Mouse (Mus musculus): ENCODE data around the gene Prdm16. TPM values are rescaled to one million over a fixed set of nuclear protein-coding genes. Genes with fewer than 3 reads are reported as not detected.

Prdm16 gene
- polyA plus RNA-seq, 1 experiment from 2014 or later, result 12.5 TPM

- no peak for DNase-seq (ENCODE audit: low spot score)
- no peaks in the 10 kb centered on the region for H3K36me3 ChIP-seq
- no peak overlapping the region for H3K4me3 ChIP-seq
- H3K9me3 ChIP-seq (replicated peaks), result no peaks in the 10 kb centered on the region
- H3K27ac ChIP-seq (replicated peaks), result no peak overlapping the region
- H3K27me3 ChIP-seq (ENCODE audit: low read depth, poor library complexity, severe bottlenecking), result peaks cover 66% of the 10 kb centered on the region
- peaks cover 29% of the 10 kb centered on the region for H3K4me1 ChIP-seq
These were observed 23.4 kb upstream of the Prdm16 start for GRCm38 (mm10) chr4:154660025-154660424.

GRCm38 (mm10) chr4:154655134-154655910 is 18.6 kb upstream of the Prdm16 start:
- H3K9me3 ChIP-seq (replicated peaks), result no peaks in the 10 kb centered on the region
- no peak for DNase-seq (ENCODE audit: low spot score)
- H3K4me1 ChIP-seq, result peaks cover 21% of the 10 kb centered on the region
- H3K4me3 ChIP-seq, result no peak overlapping the region
- H3K27me3 ChIP-seq (ENCODE audit: low read depth, poor library complexity, severe bottlenecking), result peaks cover 58% of the 10 kb centered on the region
- H3K27ac ChIP-seq (replicated peaks), result no peak overlapping the region
- WGBS, result 83% methylated on average over 15 of the region's 15 CpGs
- no peaks in the 10 kb centered on the region for H3K36me3 ChIP-seq

- DNase-seq (ENCODE audit: low spot score), result peak; percentile 37
- WGBS, result 25% methylated on average over 5 of the region's 5 CpGs
- no peak overlapping the region; the same call in 1 of the 2 replicates for H3K27ac ChIP-seq (replicated peaks)
These were observed 15.8 kb upstream of the Prdm16 start for GRCm38 (mm10) chr4:154652494-154652893.

GRCm38 (mm10) chr4:154649083-154649747 is 12.5 kb upstream of the Prdm16 start:
- H3K27me3 ChIP-seq (ENCODE audit: low read depth, poor library complexity, severe bottlenecking), result peaks cover 84% of the 10 kb centered on the region
- H3K4me3 ChIP-seq, result no peak overlapping the region
- WGBS, result 85% methylated on average over 19 of the region's 19 CpGs
- H3K9me3 ChIP-seq (replicated peaks), result peaks cover 12% of the 10 kb centered on the region
- no peak for DNase-seq (ENCODE audit: low spot score)
- H3K4me1 ChIP-seq, result peaks cover 12% of the 10 kb centered on the region
- H3K27ac ChIP-seq (replicated peaks), result no peak overlapping the region
- H3K36me3 ChIP-seq, result no peaks in the 10 kb centered on the region

More at GRCm38 (mm10) chr4:154652494-154652893, 15.8 kb upstream of the Prdm16 start:
- Histone ChIP-seq H3K4me3 (no peak overlapping the region), H3K36me3 (no peaks in the 10 kb centered on the region), H3K27me3 (ENCODE audit: low read depth, poor library complexity, severe bottlenecking) (peaks cover 67% of the 10 kb centered on the region), H3K9me3 (replicated peaks) (0 out of 2 replicates have a peak, but pooled peaks cover 2% of the 10 kb centered on the region), H3K4me1 (peaks cover 12% of the 10 kb centered on the region)

GRCm38 (mm10) chr4:154642496-154642895 is 5.8 kb upstream of the Prdm16 start:
- 3% methylated on average over 6 of the region's 6 CpGs for whole genome bisulfite sequencing
- peaks cover 48% of the 10 kb centered on the region for H3K4me1 ChIP-seq

GRCm38 (mm10) chr4:154641296-154642110 is 4.8 kb upstream of the Prdm16 start:
- H3K4me3 ChIP-seq, result peak overlapping the region; percentile 28; the same call in 1 of the 2 replicates
- under 1% methylated on average over 32 of the region's 32 CpGs for WGBS
- DNase-seq (ENCODE audit: low spot score), result peak; percentile 59
- H3K4me1 ChIP-seq, result peaks cover 58% of the 10 kb centered on the region
- 0 out of 2 replicates have a peak overlapping the region, but pooled peaks have one; percentile 23 for H3K27ac ChIP-seq (replicated peaks)
- H3K9me3 ChIP-seq (replicated peaks), result no peaks in the 10 kb centered on the region
- no peaks in the 10 kb centered on the region for H3K36me3 ChIP-seq
- peaks cover 100% of the 10 kb centered on the region for H3K27me3 ChIP-seq (ENCODE audit: low read depth, poor library complexity, severe bottlenecking)

More at GRCm38 (mm10) chr4:154642496-154642895, 5.8 kb upstream of the Prdm16 start:
- H3K36me3 ChIP-seq, result no peaks in the 10 kb centered on the region
- peak; percentile 38 for DNase-seq (ENCODE audit: low spot score)
- H3K9me3 ChIP-seq (replicated peaks), result peaks cover 10% of the 10 kb centered on the region
- H3K27me3 ChIP-seq (ENCODE audit: low read depth, poor library complexity, severe bottlenecking), result peaks cover 100% of the 10 kb centered on the region
- no peak overlapping the region for H3K4me3 ChIP-seq
- no peak overlapping the region for H3K27ac ChIP-seq (replicated peaks)

GRCm38 (mm10) chr4:154640443-154641295 is 4.0 kb upstream of the Prdm16 start:
- WGBS, result 1% methylated on average over 20 of the region's 20 CpGs

GRCm38 (mm10) chr4:154639591-154640442 is 3.1 kb upstream of the Prdm16 start:
- no peak overlapping the region for H3K27ac ChIP-seq (replicated peaks)
- no peaks in the 10 kb centered on the region for H3K9me3 ChIP-seq (replicated peaks)
- H3K4me3 ChIP-seq, result no peak overlapping the region
- H3K4me1 ChIP-seq, result peaks cover 73% of the 10 kb centered on the region
- WGBS, result 2% methylated on average over 13 of the region's 13 CpGs
- H3K27me3 ChIP-seq (ENCODE audit: low read depth, poor library complexity, severe bottlenecking), result peaks cover 99% of the 10 kb centered on the region
- H3K36me3 ChIP-seq, result no peaks in the 10 kb centered on the region
- no peak for DNase-seq (ENCODE audit: low spot score)

More at GRCm38 (mm10) chr4:154640443-154641295, 4.0 kb upstream of the Prdm16 start:
- peak overlapping the region; percentile 28; the same call in 1 of the 2 replicates for H3K4me3 ChIP-seq
- H3K4me1 ChIP-seq, result peaks cover 65% of the 10 kb centered on the region
- H3K27ac ChIP-seq (replicated peaks), result no peak overlapping the region
- H3K36me3 ChIP-seq, result no peaks in the 10 kb centered on the region
- H3K9me3 ChIP-seq (replicated peaks), result no peaks in the 10 kb centered on the region
- H3K27me3 ChIP-seq (ENCODE audit: low read depth, poor library complexity, severe bottlenecking), result peaks cover 99% of the 10 kb centered on the region
- peak; percentile 41 for DNase-seq (ENCODE audit: low spot score)

GRCm38 (mm10) chr4:154639126-154639525 is 2.5 kb upstream of the Prdm16 start:
- Histone ChIP-seq H3K4me1 (peaks cover 80% of the 10 kb centered on the region), H3K9me3 (replicated peaks) (no peaks in the 10 kb centered on the region), H3K27ac (replicated peaks) (no peak overlapping the region), H3K27me3 (ENCODE audit: low read depth, poor library complexity, severe bottlenecking) (peaks cover 99% of the 10 kb centered on the region), H3K36me3 (no peaks in the 10 kb centered on the region), H3K4me3 (no peak overlapping the region)
- peak; percentile 69 for DNase-seq (ENCODE audit: low spot score)
- 1% methylated on average over 7 of the region's 7 CpGs for WGBS

GRCm38 (mm10) chr4:154638320-154638886 is 1.7 kb upstream of the Prdm16 start:
- 2% methylated on average over 15 of the region's 15 CpGs for WGBS
- peaks cover 87% of the 10 kb centered on the region for H3K4me1 ChIP-seq
- peak; percentile 44 for DNase-seq (ENCODE audit: low spot score)
- 0 out of 2 replicates have a peak overlapping the region, but pooled peaks have one; percentile 6 for H3K27ac ChIP-seq (replicated peaks)
- H3K9me3 ChIP-seq (replicated peaks), result no peaks in the 10 kb centered on the region
- H3K36me3 ChIP-seq, result no peaks in the 10 kb centered on the region
- peaks cover 99% of the 10 kb centered on the region for H3K27me3 ChIP-seq (ENCODE audit: low read depth, poor library complexity, severe bottlenecking)
- H3K4me3 ChIP-seq, result peak overlapping the region; percentile 67

Data from midbrain, embryonic 10.5 days (tissue).